Mouse (Mus musculus) forebrain, embryonic 16.5 days (tissue): ENCODE data around the gene Calhm3. TPM values are rescaled to one million over a fixed set of nuclear protein-coding genes. Genes with fewer than 3 reads are reported as not detected.
A peak's percentile ranks its signal among the peaks of the same experiment; 100 is the strongest.

Source experiments
- ATAC-seq: fragments of 200-750 bp; cut with Nextera tagmentation; 2 replicates; pipeline ENCODE4 v1.8.0; 2017; ENCODE audit warnings: mild to moderate bottlenecking, moderate library complexity
- H3K27ac ChIP-seq: fragments of 300-500 bp; sonication (generic); 2 replicates; pipeline ENCODE4 v1.5.1; 2014; ENCODE audit warnings: low read length, control low read depth
- H3K27me3 ChIP-seq: fragments of 300-500 bp; sonication (generic); replicated peaks from 2 replicates; pipeline ENCODE4 v1.6.1; 2014; ENCODE audit warnings: low read length; ENCODE audit not compliant: control insufficient read depth, insufficient read depth
- H3K36me3 ChIP-seq: fragments of 300-500 bp; sonication (generic); 2 replicates; pipeline ENCODE4 v1.6.1; 2014; ENCODE audit not compliant: control insufficient read depth, insufficient read depth
- H3K4me1 ChIP-seq: fragments of 300-500 bp; sonication (generic); replicated peaks from 2 replicates; pipeline ENCODE4 v1.6.1; 2014; ENCODE audit warnings: low read length; ENCODE audit not compliant: control insufficient read depth, insufficient read depth
- H3K4me2 ChIP-seq: fragments of 300-500 bp; sonication (generic); 2 replicates; pipeline ENCODE4 v1.6.1; 2014; ENCODE audit warnings: mild to moderate bottlenecking, low read length, control low read depth
- H3K4me3 ChIP-seq: fragments of 300-500 bp; sonication (generic); replicated peaks from 2 replicates; pipeline ENCODE4 v1.5.1; 2014; ENCODE audit warnings: mild to moderate bottlenecking, low read length, control low read depth
- H3K9ac ChIP-seq: fragments of 300-500 bp; sonication (generic); replicated peaks from 2 replicates; pipeline ENCODE4 v1.6.1; 2014; ENCODE audit warnings: low read depth, low read length, control low read depth
- H3K9me3 ChIP-seq: fragments of 300-500 bp; sonication (generic); 2 replicates; pipeline ENCODE4 v1.6.1; 2016; ENCODE audit warnings: low read length; ENCODE audit not compliant: control insufficient read depth
- WGBS: fragments of 180-500 bp; shearing (Covaris S2); extraction: QIAGEN DNeasy Blood & Tissue Kit; methylation state at CpG from one replicate; pipeline ENCODE4 v1.1.7; 2014; 5-methylcytosine and 5-hydroxymethylcytosine counted together
- polyA plus RNA-seq: library from polyadenylated mRNA; unstranded; fragments of >200 nt; fragmentation: Nextera tagmentation; extraction: Ambion mirVana; gene quantifications from 2 replicates; pipeline ENCODE4 v1.2.1, GENCODE M21; 2015

Gene Calhm3
- polyA plus RNA-seq, 1 experiment from 2014 or later = not detected

- Histone ChIP-seq H3K4me1 (peaks cover 6% of the 10 kb centered on the region), H3K27me3 (no peaks in the 10 kb centered on the region), H3K27ac (no peak overlapping the region), H3K4me3 (no peak overlapping the region), H3K9ac (no peak overlapping the region), H3K4me2 (no peak overlapping the region), H3K36me3 (no peaks in the 10 kb centered on the region), H3K9me3 (peaks cover 5% of the 10 kb centered on the region)
- WGBS = 41% methylated on average over 15 of the region's 15 CpGs
- ATAC-seq = no peak
Measured at GRCm38 (mm10) chr19:47186514-47187275, 29.1 kb upstream of the Calhm3 start.

- 51% methylated on average over 4 of the region's 4 CpGs for WGBS
- Histone ChIP-seq H3K36me3 (no peaks in the 10 kb centered on the region), H3K9me3 (peaks cover 7% of the 10 kb centered on the region), H3K4me3 (no peak overlapping the region), H3K27me3 (peaks cover 13% of the 10 kb centered on the region), H3K4me2 (no peak overlapping the region), H3K27ac (no peak overlapping the region), H3K4me1 (peaks cover 13% of the 10 kb centered on the region), H3K9ac (no peak overlapping the region)
- ATAC-seq = no peak
Measured at GRCm38 (mm10) chr19:47184736-47185135, 27.2 kb upstream of the Calhm3 start.

GRCm38 (mm10) chr19:47184221-47184620, 26.7 kb upstream of the Calhm3 start:
- peaks cover 15% of the 10 kb centered on the region for H3K27me3 ChIP-seq
- H3K9ac ChIP-seq = no peak overlapping the region
- ATAC-seq = no peak
- no peak overlapping the region for H3K27ac ChIP-seq
- H3K9me3 ChIP-seq = peaks cover 7% of the 10 kb centered on the region
- H3K4me3 ChIP-seq = no peak overlapping the region
- WGBS = 74% methylated on average over 8 of the region's 8 CpGs
- no peak overlapping the region for H3K4me2 ChIP-seq
- H3K36me3 ChIP-seq = no peaks in the 10 kb centered on the region
- H3K4me1 ChIP-seq = peaks cover 18% of the 10 kb centered on the region

GRCm38 (mm10) chr19:47180011-47180410, 22.4 kb upstream of the Calhm3 start:
- no peak overlapping the region; the same call in 1 of the 2 replicates for H3K9ac ChIP-seq
- H3K9me3 ChIP-seq = peaks cover 7% of the 10 kb centered on the region
- no peaks in the 10 kb centered on the region for H3K36me3 ChIP-seq
- no peak overlapping the region for H3K27ac ChIP-seq
- peaks cover 19% of the 10 kb centered on the region for H3K27me3 ChIP-seq
- 13% methylated on average over 8 of the region's 8 CpGs for WGBS
- peaks cover 15% of the 10 kb centered on the region for H3K4me1 ChIP-seq
- peak overlapping the region; percentile 65 for H3K4me3 ChIP-seq
- no peak for ATAC-seq
- peak overlapping the region; percentile 90 for H3K4me2 ChIP-seq

- peak overlapping the region; percentile 63 for H3K9ac ChIP-seq
- H3K27ac ChIP-seq = peak overlapping the region; percentile 8; the same call in 1 of the 2 replicates
- H3K27me3 ChIP-seq = peaks cover 19% of the 10 kb centered on the region
- H3K4me2 ChIP-seq = peak overlapping the region; percentile 90
- H3K4me3 ChIP-seq = peak overlapping the region; percentile 65
- peaks cover 15% of the 10 kb centered on the region for H3K4me1 ChIP-seq
- H3K36me3 ChIP-seq = no peaks in the 10 kb centered on the region
- peaks cover 7% of the 10 kb centered on the region for H3K9me3 ChIP-seq
- under 1% methylated on average over 33 of the region's 42 CpGs for WGBS
- ATAC-seq = 0 out of 2 replicates have a peak, but pooled peaks have one; percentile 6
Measured at GRCm38 (mm10) chr19:47179272-47179809, 21.8 kb upstream of the Calhm3 start.

- peaks cover 7% of the 10 kb centered on the region for H3K9me3 ChIP-seq
- H3K9ac ChIP-seq = peak within 1 kb of the TSS; percentile 63
- H3K4me3 ChIP-seq = peak within 1 kb of the TSS; percentile 65
- H3K27me3 ChIP-seq = peaks cover 19% of the 10 kb centered on the region
- ATAC-seq = peak; percentile 82
- H3K4me1 ChIP-seq = peaks cover 15% of the 10 kb centered on the region
- no peaks in the 10 kb centered on the region for H3K36me3 ChIP-seq
- under 1% methylated on average over 62 of the region's 98 CpGs for WGBS
- peak within 1 kb of the TSS; percentile 90 for H3K4me2 ChIP-seq
- peak within 1 kb of the TSS; percentile 8; the same call in 1 of the 2 replicates for H3K27ac ChIP-seq
Measured at GRCm38 (mm10) chr19:47178431-47179271, 21.1 kb upstream of the Calhm3 start, which contains the start of gene Neurl1a. Gene Neurl1a (plus strand): TSS chr19:47178820.

- peaks cover 15% of the 10 kb centered on the region for H3K4me1 ChIP-seq
- no peak overlapping the region for H3K27ac ChIP-seq
- peak overlapping the region; percentile 65 for H3K4me3 ChIP-seq
- H3K4me2 ChIP-seq = peak overlapping the region; percentile 90
- 22% methylated on average over 10 of the region's 10 CpGs for WGBS
- no peak overlapping the region for H3K9ac ChIP-seq
- no peaks in the 10 kb centered on the region for H3K36me3 ChIP-seq
- H3K27me3 ChIP-seq = peaks cover 19% of the 10 kb centered on the region
- ATAC-seq = peak; percentile 26; the same call in 1 of the 2 replicates
- peaks cover 7% of the 10 kb centered on the region for H3K9me3 ChIP-seq
Measured at GRCm38 (mm10) chr19:47178001-47178400, 20.4 kb upstream of the Calhm3 start.

GRCm38 (mm10) chr19:47176916-47177505, 19.4 kb upstream of the Calhm3 start:
- Histone ChIP-seq H3K4me3 (no peak overlapping the region), H3K27ac (no peak overlapping the region), H3K36me3 (no peaks in the 10 kb centered on the region), H3K4me2 (no peak overlapping the region), H3K9ac (no peak overlapping the region), H3K4me1 (peaks cover 15% of the 10 kb centered on the region), H3K9me3 (peaks cover 4% of the 10 kb centered on the region; the same call in 1 of the 2 replicates), H3K27me3 (peaks cover 19% of the 10 kb centered on the region)
- 82% methylated on average over 2 of the region's 2 CpGs for WGBS
- ATAC-seq = no peak
